Mouse (Mus musculus) CH12.LX (cell line): Measurements from ENCODE around the gene Lonp1. TPM values are rescaled to one million over a fixed set of nuclear protein-coding genes. Genes with fewer than 3 reads are reported as not detected.

Source experiments
- DNase-seq: peaks from one replicate; pipeline ENCODE4 v3.0.0-alpha.2; 2013; ENCODE audit errors: extremely low read depth
- H3K27ac ChIP-seq: 2 replicates; pipeline ENCODE4 v1.5.1; 2012; ENCODE audit warnings: low read depth, mild to moderate bottlenecking, control low read depth, moderate library complexity; ENCODE audit not compliant: insufficient read depth
- H3K27me3 ChIP-seq: replicated peaks from 2 replicates; pipeline ENCODE3; 2012; ENCODE audit warnings: inconsistent platforms
- H3K36me3 ChIP-seq, 2 experiments: replicated peaks in 1 of 2; 2 replicates each; pipeline versions ENCODE3 to v1.6.1; 2012; ENCODE audit warnings: inconsistent platforms in 1 of 2, low read length in 1 of 2, mild to moderate bottlenecking in 1 of 2, mixed read lengths in 1 of 2, moderate library complexity in 1 of 2; ENCODE audit not compliant: control insufficient read depth in 1 of 2, insufficient read depth in 1 of 2
- H3K4me1 ChIP-seq, 2 experiments: 2 replicates each; pipeline ENCODE4 v1.6.1; 2012; ENCODE audit warnings: inconsistent platforms in 1 of 2, moderate library complexity in 1 of 2; ENCODE audit not compliant: insufficient read depth in 2 of 2, control insufficient read depth in 1 of 2
- H3K4me2 ChIP-seq: 2 replicates; pipeline ENCODE4 v1.6.1; 2012; ENCODE audit warnings: low read depth, mild to moderate bottlenecking, control low read depth; ENCODE audit not compliant: poor library complexity, insufficient read depth, severe bottlenecking
- H3K4me3 ChIP-seq, 3 experiments: fragments of 150-350 bp in 1 of 3; sonication (generic) in 1 of 3; replicated peaks in 1 of 3; 2 replicates each; pipeline versions ENCODE3 to v1.5.1; 2011 to 2012; ENCODE audit warnings: low read depth in 2 of 3, low read length in 2 of 3, mild to moderate bottlenecking in 2 of 3, moderate library complexity in 2 of 3, control low read depth in 1 of 3, improper control_type of control experiment in 1 of 3, inconsistent platforms in 1 of 3, mixed read lengths in 1 of 3; ENCODE audit not compliant: poor library complexity in 1 of 3
- H3K79me2 ChIP-seq: replicated peaks from 2 replicates; pipeline ENCODE4 v1.6.1; 2012; ENCODE audit warnings: mild to moderate bottlenecking, moderate library complexity; ENCODE audit not compliant: control insufficient read depth, poor library complexity, insufficient read depth, severe bottlenecking; ENCODE audit errors: extremely low read depth
- H3K9ac ChIP-seq: 2 replicates; pipeline ENCODE4 v1.6.1; 2012; ENCODE audit warnings: low read depth, mild to moderate bottlenecking, control low read depth, moderate library complexity; ENCODE audit not compliant: insufficient read depth
- H3K9me3 ChIP-seq: replicated peaks from 2 replicates; pipeline ENCODE3; 2012; ENCODE audit warnings: low read length, inconsistent platforms, mixed read lengths
- CHD1 ChIP-seq: IDR thresholded peaks from 2 replicates; pipeline ENCODE4 v1.6.1; 2012; ENCODE audit warnings: low read depth, low read length, improper control_type of control experiment, inconsistent platforms
- CHD2 ChIP-seq: IDR thresholded peaks from 2 replicates; pipeline ENCODE4 v1.6.1; 2011; ENCODE audit warnings: low read length, improper control_type of control experiment
- E2F4 ChIP-seq: IDR thresholded peaks from 2 replicates; pipeline ENCODE4 v1.6.1; 2011; ENCODE audit warnings: low read depth, low read length, improper control_type of control experiment; ENCODE audit not compliant: insufficient replicate concordance
- ETS1 ChIP-seq: conservative IDR thresholded peaks from 2 replicates; pipeline ENCODE4 v1.6.1; 2012; ENCODE audit warnings: low read depth, mild to moderate bottlenecking, inconsistent platforms, low read length, improper control_type of control experiment, moderate library complexity
- IRF4 ChIP-seq: IDR thresholded peaks from 2 replicates; pipeline ENCODE4 v1.6.1; 2014; ENCODE audit warnings: low read depth, mild to moderate bottlenecking, inconsistent platforms, low read length, improper control_type of control experiment
- KAT2A ChIP-seq: IDR thresholded peaks from 2 replicates; pipeline ENCODE4 v1.6.1; 2012; ENCODE audit warnings: low read length, improper control_type of control experiment, inconsistent platforms; ENCODE audit not compliant: insufficient replicate concordance
- MAFK ChIP-seq: IDR thresholded peaks from 2 replicates; pipeline ENCODE4 v1.6.1; 2011; ENCODE audit warnings: low read length, improper control_type of control experiment; ENCODE audit not compliant: insufficient replicate concordance
- MXI1 ChIP-seq: IDR thresholded peaks from 2 replicates; pipeline ENCODE4 v1.6.1; 2011; ENCODE audit warnings: mild to moderate bottlenecking, low read depth, low read length, improper control_type of control experiment
- MYC ChIP-seq: IDR thresholded peaks from 2 replicates; pipeline ENCODE4 v1.6.1; 2011; ENCODE audit warnings: low read depth, mild to moderate bottlenecking, improper control_type of control experiment, low read length
- NELFE ChIP-seq: IDR thresholded peaks from 2 replicates; pipeline ENCODE4 v1.6.1; 2011; ENCODE audit warnings: low read depth, low read length, improper control_type of control experiment
- NRF1 ChIP-seq: IDR thresholded peaks from 2 replicates; pipeline ENCODE4 v1.6.1; 2014; ENCODE audit warnings: low read depth, mild to moderate bottlenecking, inconsistent platforms, low read length, improper control_type of control experiment, moderate library complexity
- POLR2A ChIP-seq: IDR thresholded peaks from 2 replicates; pipeline ENCODE4 v1.6.1; 2011; ENCODE audit warnings: low read depth, mild to moderate bottlenecking, improper control_type of control experiment, low read length
- TCF12 ChIP-seq: IDR thresholded peaks from 2 replicates; pipeline ENCODE4 v1.6.1; 2014; ENCODE audit warnings: low read depth, mild to moderate bottlenecking, inconsistent platforms, low read length, improper control_type of control experiment
- USF2 ChIP-seq: conservative IDR thresholded peaks from 2 replicates; pipeline ENCODE4 v1.6.1; 2011; ENCODE audit warnings: low read depth, low read length, improper control_type of control experiment
- dilution Hi-C: fragments of 300-500 bp; cut with MboI; formaldehyde crosslinking; loops from 2 replicates; pipeline ENCODE4 v1.14.3; 2020; ENCODE audit warnings: low sequenced_read_pairs; ENCODE audit not compliant: extremely low pct_unique_long_range_greater_than_20kb, extremely low pct_ligation_motif_present
- in situ Hi-C: fragments of 300-500 bp; cut with MboI; formaldehyde crosslinking; loops from 3 replicates; pipeline ENCODE4 v1.14.3; 2019; ENCODE audit warnings: low sequenced_read_pairs, low pct_ligation_motif_present, low pct_unique_long_range_greater_than_20kb, mixed read lengths
- polyA plus RNA-seq: library from polyadenylated mRNA; unstranded; fragments of >175 nt; gene quantifications from 2 replicates; pipeline ENCODE4 v1.2.1, GENCODE M21; 2012; ENCODE audit warnings: low read depth; ENCODE audit not compliant: insufficient read length
- total RNA-seq, 2 experiments: library from RNA; depleted of rRNA; stranded (reverse); fragments of 300-350 nt in 1 of 2; fragments of >200 nt in 1 of 2; gene quantifications; 2 replicates each; pipeline ENCODE4 v1.2.3; 2012 to 2014

The Lonp1 gene
- total and polyA plus RNA-seq, 3 experiments: 69.6 to 151 (median 99.4) TPM

- peak; percentile 64; the same call in 1 of the 2 replicates for TF ChIP-seq ETS1
Observed at GRCm38 (mm10) chr17:56629800-56630781, 3.4 kb upstream of the Lonp1 start (continued).

- peak within 1 kb of the TSS; percentile 55 to 64 (median 61) for H3K4me3 ChIP-seq
- H3K36me3 ChIP-seq: peaks cover 18 to 30% of the 10 kb centered on the region in 2 experiments
- peak; percentile 62 for DNase-seq
- H3K79me2 ChIP-seq: peaks cover 41% of the 10 kb centered on the region
- H3K9ac ChIP-seq: peak within 1 kb of the TSS; percentile 99; the same call in 1 of the 2 replicates
- H3K27ac ChIP-seq: peak within 1 kb of the TSS; percentile 63
- H3K4me1 ChIP-seq: peaks cover 17 to 56% of the 10 kb centered on the region in 2 experiments
- peak within 1 kb of the TSS; percentile 86 for H3K4me2 ChIP-seq
- no peaks in the 10 kb centered on the region for H3K27me3 ChIP-seq
- H3K9me3 ChIP-seq: no peaks in the 10 kb centered on the region
- TF ChIP-seq CHD2 (no peak), NELFE (0 out of 2 replicates have a peak, but pooled peaks have one; percentile 44), USF2 (no peak), MYC (no peak), MXI1 (peak; percentile 85), IRF4 (no peak; the same call in 1 of the 2 replicates), POLR2A (peak; percentile 53), CHD1 (no peak), NRF1 (peak; percentile 86), TCF12 (peak; percentile 34; the same call in 1 of the 2 replicates), KAT2A (no peak), MAFK (no peak)
- TF ChIP-seq, all 38 proteins: peak for 5
- in situ Hi-C loops: no loop called here
- dilution Hi-C loops: no loop called here
Observed at GRCm38 (mm10) chr17:56627530-56628277, 1.0 kb upstream of the Lonp1 start, which contains the start of gene Catsperd. TSS of gene Catsperd (plus strand) at chr17:56628143.

DNA sequence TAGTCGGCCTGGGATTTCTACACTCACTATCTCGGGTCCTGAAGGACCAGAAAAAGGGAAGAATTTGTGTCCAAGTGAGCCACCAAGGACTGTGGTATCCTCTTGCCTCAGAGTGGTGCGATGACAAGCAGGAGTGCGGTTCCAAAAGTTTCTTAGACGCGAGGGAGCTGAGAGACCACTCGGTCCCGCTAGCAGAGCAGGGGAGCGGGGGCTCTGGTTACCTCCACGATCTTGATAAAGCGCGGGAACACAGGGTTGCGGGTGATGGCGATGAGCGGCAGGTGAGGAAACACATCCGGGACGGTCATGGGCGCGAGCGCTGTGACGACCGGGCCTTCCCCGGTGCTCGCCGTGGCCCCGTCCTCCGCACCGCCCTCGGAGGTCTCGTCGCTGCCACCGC is 427 bp downstream of the Lonp1 start:
- Histone ChIP-seq H3K79me2 (peaks cover 41% of the 10 kb centered on the region), H3K36me3 (peaks cover 32 to 43% of the 10 kb centered on the region in 2 experiments), H3K9ac (peak overlapping the region; percentile 86), H3K27ac (peak overlapping the region; percentile 8; the same call in 1 of the 2 replicates), H3K4me1 (peaks cover 17 to 47% of the 10 kb centered on the region in 2 experiments), H3K4me2 (peak overlapping the region; percentile 84), H3K27me3 (no peaks in the 10 kb centered on the region), H3K9me3 (no peaks in the 10 kb centered on the region), H3K4me3 (peak overlapping the region; percentile 64 to 96 (median 94))
- TF ChIP-seq E2F4 (no peak), POLR2A (no peak), NELFE (no peak)
- no peak for DNase-seq
- dilution Hi-C loops: no loop called here
- in situ Hi-C loops: no loop called here
